Mouse (Mus musculus): ENCODE results near the gene Fhl5. TPM values are rescaled to one million over a fixed set of nuclear protein-coding genes. Genes with fewer than 3 reads are reported as not detected.
A peak's percentile ranks its signal among the peaks of the same experiment; 100 is the strongest.
"Not testable (repeated sequence)": the region's sequence is repeated elsewhere in the genome, so short reads cannot be mapped to it uniquely, and the experiment has no call there.

Fhl5 gene
- total RNA-seq (2021), result under 1 TPM; 0.30 to 0.57 TPM
- long read RNA-seq, result 0 reads

DNA sequence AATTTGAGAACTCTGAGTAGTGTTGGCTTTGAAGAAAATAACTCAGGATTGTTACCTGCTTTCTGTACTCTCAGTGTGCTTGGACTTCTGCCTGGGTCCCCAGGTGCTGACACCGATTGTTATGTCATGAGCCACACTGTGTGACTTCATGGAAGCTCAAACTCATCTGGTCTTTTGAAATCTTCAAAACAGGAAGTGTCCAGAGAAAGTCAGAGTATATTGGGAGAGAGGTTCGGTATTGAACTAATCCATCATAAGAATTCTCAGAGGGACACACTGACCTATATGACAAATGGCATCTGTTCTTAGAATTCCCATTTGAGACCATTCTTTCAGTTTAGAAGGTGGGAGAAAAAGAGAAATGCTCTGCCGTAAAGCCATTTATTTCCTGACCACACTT lies at the start of gene Fhl5:
TSS of gene Fhl5 (minus strand) at position 101 of the 400 bp plus-strand sequence.
- DNase-seq (ENCODE audit: low spot score in 2 of 2), result no peak

DNA sequence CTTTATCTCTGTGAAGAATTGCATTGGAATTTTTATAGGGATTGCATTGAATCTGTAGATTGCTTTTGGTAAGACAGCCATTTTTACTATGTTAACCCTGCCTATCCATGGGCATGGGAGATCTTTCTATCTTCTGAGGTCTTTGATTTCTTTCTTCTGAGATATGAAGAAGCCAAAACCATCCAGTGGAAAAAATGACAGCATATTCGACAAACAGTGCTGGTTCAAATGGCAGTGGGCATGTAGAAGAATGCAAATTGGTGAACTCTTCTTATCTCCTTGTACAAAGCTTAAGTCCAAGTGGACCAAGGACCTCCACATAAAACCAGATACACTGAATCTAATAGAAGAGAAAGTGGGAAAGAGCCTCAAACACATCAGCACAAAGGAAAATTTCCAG lies 42.3 kb upstream of the Fhl5 start:
- DNase-seq (ENCODE audit: low spot score in 2 of 2), result not testable (repeated sequence)

DNA sequence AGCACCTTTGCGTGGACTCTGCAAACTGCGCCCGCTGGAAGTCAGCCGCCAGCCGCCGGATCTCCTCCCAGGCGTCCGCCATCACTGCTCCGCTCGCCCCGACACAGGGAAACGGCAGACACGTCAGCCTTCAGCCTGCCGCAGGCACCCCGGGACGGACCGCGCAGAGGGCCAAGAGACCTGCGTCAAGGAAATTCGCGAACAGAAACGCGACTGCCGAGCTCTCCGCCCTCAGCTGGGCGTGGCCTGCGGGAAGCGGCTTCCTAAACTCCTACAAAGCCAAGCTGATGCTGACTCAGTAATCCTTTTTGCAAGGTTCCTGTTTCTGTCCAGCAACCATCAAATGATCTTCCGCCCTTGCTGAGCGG lies 39.0 kb upstream of the Fhl5 start, which contains the start of gene Ufl1:
TSS of gene Ufl1 (minus strand) at position 151 of the 368 bp plus-strand sequence.
- peak; percentile 96 to 98 for DNase-seq (ENCODE audit: low spot score in 2 of 2)

DNA sequence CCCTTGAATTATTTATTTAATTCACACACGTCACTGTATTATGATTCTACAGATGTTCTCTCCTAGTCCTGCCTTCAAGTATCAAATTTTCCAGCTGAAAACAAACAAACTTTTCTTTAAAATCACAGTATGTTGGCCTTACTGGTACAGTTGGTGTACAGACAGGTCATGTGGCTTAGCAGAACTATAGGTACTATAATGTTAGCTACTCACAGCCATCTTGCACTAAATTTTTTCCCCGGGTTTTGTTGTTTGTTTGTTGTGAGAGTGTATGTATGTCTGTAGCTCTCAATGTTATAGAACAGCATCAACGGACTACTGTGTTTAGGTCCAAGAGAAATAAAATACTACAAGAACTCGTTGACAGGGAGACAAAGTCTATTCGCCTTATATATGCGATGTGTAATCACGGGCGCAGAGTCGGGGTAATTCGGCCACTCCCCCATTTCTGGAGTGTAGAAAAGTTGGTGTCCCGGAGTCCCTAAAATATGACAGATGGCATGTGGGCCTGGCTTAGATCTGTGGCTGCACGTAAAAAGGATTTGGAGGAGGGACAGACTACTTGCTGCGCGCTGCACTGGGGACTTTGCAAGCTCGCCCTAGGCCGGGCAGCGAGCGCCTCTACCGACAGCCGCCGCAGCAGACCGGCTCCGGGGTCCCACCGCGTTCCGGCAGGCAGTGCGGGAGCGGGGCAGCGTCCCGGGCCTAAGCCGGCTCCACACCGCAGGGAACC lies 38.4 kb upstream of the Fhl5 start:
- DNase-seq (ENCODE audit: low spot score in 2 of 2), result no peak

DNA sequence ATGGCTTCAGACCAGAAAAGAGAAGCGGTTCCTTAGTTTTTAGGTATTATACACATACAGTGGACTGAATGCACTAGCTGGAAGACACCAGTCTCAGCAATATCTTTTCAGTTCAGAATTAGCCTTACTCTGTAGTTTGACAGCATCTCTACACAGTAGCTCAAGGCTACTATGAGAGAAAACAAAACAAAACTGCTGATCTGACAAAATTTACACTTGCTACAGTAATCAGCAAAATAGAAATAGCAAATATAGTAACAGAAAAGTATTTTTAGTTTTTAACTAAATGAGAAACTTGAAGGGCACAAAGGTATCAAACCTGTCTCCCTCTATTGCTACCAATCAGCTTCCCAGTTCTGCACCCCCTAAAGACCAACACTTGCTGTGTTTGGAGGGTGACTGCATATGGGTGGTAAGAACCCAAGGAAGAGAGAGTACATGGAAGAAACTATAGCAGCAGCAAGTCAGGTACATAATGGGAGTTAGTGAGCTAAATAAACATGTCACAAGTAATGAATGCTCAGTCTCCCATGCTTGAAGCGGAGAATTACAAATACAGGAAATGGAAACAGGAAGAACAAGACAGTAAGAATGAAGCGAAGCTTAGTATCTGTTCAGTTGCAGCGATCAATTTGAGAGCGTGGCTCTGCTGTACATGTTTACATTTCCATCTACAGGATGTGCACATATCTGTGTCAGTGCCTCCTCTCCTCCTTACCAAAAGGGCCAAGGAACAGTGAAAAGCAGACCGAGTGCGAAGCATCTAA lies 30.4 kb upstream of the Fhl5 start:
- no peak for DNase-seq (ENCODE audit: low spot score in 2 of 2)

DNA sequence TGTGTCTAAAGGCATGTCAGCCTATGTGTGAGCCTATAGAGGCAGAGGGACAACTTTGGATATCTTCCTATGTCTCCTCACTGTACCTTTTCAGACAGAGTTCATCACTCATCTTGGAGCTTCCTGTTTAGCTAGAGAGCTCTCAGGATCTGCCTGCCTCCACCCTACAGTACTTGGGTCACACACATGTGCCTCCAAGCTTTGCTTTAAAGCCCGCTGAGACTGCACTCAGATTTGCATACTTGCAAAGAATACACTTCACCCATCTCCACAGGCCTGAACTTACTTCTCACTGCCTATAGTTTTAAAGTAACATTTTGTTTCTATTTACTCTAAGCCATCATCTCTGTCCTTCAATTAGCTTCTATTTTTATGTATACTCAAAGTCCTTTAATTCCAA lies 29.2 kb upstream of the Fhl5 start:
- no peak for DNase-seq (ENCODE audit: low spot score in 2 of 2)

DNA sequence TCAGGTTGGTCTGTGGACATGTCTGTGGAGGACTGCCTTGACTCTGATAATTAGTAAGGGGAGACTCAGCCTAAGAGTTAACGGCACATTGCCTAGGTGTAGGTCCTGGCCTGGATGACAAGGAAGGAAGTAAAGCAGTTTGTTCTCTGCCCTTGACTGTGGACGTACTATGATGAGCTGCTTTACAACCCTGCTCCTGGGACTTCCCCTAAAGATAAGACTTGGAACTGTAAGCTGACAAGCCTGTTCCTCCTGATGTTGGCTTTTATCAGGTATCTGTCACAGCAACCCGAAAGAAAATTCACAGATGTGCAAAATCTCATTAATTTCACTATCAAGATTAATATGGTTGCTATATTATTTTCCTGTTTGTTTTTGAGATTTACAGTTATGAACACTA lies 24.5 kb upstream of the Fhl5 start:
- no peak for DNase-seq (ENCODE audit: low spot score in 2 of 2)

DNA sequence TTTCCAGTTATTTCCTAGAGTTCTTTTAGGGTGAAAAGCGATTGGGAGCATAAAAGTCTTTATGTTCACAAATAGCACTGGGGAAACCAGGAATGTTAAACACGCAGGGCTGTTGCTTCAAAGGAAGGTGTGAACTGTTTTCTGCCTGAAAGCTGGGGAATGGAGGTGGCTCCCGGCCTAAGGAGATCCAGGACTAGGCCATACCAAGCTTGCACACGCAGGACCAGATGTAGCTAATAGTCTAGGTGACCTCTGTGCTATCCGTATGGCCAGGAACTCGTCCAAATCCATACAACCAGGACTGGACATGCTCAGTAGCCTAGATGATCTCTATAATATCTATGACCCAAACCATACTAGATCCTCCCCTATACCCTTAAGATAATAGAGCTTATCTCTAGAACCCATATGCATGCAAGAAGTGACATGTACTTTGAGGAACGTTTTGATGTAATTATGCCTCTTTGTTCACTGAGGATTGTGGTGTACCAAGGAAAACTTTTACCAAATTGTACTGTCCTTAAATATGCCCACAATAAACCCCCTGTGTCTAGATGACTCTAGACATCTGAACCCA lies 15.2 kb upstream of the Fhl5 start:
- no peak for DNase-seq (ENCODE audit: low spot score in 2 of 2)

DNA sequence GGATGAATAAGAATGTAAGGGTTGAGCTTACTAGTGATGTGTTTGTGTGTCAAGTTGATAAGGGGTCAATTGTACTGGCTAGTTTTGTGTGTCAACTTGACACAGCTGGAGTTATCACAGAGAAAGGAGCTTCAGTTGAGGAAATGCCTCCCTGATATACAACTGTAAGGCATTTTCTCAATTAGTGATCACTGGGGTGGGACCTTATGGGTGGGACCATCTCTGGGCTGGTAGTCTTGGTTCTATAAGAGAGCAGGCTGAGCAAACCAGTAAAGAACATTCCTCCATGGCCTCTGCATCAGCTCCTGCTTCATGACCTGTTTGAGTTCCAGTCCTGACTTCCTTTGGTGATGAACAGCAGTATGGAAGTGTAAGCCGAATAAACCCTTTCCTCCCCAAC lies 7.0 kb downstream of the Fhl5 start:
- not testable (repeated sequence) for DNase-seq (ENCODE audit: low spot score in 2 of 2)

DNA sequence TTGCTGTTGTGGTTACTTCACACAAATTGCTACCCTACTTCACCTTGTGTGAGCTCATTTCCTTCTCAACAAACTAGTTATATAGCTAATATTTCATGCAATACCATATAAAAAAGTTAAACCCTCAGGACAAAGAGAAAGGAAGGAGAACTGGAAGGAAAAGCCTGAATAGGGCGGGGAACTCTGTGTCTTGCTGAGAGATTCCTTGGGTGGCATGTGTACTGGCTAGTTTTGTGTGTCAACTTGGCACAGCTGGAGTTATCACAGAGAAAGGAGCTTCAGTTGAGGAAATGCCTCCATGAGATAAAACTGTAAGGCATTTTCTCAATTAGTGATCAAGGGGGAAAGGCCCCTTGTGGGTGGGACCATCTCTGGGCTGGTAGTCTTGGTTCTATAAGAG lies 8.9 kb downstream of the Fhl5 start:
- DNase-seq (ENCODE audit: low spot score in 2 of 2), result not testable (repeated sequence)

DNA sequence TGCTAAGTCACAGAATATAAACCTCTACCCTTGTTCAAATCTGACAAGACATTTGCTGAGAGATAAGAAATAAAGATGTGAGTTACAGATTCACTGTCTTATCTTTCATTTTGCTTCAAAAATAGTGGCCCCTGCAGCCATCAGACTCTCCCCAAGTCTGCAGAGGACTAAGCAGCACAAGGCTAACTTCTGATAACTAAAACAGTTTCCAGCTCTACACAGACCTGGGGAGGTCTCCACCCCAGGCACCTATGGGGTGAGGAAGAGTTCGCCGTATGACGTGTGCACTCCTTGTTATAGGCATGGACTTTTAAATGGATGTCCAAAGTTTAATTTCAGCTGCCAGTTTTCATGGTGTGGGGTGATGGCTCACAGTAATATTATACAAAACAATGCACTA lies 10.1 kb downstream of the Fhl5 start:
- no peak for DNase-seq (ENCODE audit: low spot score in 2 of 2)

DNA sequence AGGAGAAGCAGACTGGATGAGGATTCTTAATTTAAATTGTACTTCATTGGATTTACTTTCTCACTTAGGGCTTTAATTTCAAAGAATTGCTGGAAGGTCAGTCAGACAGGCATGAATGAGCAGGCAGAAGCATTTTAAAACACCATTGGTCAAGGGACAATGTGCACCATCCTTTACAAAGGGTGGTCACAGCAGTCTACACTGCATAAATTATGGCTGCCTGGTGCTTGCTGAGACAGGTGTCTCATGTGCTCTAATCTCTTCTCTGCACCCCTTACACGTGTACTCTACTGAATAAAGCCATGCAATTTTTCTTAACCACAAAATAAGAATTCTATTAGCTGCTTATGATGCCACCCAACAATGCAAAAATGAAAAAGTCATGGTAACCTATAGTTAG lies 15.1 kb downstream of the Fhl5 start:
- DNase-seq (ENCODE audit: low spot score in 2 of 2), result no peak

DNA sequence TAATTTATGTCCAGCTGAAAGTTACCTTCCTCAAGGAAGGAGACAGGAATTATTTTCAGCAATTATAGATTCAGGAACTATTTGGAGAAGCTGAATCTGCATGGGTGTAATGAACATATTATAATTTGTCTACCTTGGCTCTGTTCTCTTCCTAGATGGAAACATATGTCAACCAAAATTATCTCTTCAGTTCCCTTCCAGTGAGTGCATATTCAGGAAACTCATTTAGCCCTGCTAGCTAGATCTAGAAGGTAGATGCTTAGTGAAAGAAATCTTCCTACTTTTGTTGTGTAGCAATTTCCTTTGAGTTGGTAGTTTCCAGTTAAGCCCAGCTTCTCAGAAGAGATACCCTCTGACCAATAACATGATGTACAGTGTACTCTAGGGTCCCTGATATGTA lies 20.7 kb downstream of the Fhl5 start:
- DNase-seq (ENCODE audit: low spot score in 2 of 2), result no peak

DNA sequence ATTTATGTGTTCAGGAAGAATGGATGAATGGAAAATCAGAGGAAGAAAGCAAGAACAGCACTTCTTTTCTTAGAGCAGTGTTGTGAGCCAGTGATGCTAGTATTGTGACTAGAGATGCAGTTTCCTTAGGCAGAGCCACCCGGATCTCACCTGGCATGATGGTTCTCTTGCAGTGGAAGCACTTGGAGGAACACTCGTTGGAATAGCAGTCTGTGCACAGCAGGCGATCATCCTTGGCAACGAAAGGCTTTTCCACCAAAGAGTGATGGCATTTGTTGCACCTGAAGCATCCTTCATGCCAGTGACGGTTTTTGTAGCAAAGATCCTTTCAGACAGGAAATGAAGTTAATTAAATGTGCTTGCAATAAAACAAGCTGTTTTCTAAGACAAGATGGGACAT lies 29.2 kb downstream of the Fhl5 start:
- DNase-seq (ENCODE audit: low spot score in 2 of 2), result no peak

DNA sequence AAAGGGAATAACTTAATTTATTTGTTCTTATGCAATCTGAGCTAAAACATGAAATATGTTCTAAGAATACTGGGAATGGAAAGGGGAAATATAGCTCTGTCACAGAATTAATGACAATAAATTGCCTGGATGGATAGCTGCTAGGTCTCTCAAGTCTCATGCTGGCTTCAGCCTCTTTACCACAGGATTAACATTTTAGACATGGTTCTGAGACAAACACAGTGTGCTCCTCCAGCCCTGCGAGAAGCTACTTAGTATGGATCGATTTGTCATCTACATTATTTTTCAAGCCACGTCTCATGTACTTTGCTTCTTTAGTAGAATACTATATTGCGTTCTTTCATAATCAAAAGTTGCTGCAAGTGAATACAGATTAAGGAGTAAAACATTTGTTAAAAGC lies 36.5 kb downstream of the Fhl5 start:
- no peak for DNase-seq (ENCODE audit: low spot score in 2 of 2)

DNA sequence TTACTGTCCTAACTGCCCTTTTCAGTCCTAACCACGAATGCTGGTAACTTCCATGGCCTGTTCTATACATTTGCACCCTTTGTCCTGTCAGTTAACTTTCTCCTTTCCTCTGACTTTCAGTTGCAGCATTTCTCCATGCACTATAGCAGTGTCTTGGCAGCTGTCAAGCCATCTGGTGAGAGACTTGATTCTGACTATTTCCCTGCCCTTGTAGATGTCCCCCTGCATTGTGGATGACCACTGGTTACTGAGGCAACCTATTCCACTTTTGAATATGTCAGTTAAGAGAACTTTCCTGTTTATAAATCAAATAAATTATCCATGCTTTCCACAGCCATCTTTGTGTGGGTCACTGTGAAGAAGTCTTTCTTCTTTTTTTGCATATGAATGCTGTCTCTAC lies 45.4 kb downstream of the Fhl5 start:
- DNase-seq (ENCODE audit: low spot score in 2 of 2), result no peak

DNA sequence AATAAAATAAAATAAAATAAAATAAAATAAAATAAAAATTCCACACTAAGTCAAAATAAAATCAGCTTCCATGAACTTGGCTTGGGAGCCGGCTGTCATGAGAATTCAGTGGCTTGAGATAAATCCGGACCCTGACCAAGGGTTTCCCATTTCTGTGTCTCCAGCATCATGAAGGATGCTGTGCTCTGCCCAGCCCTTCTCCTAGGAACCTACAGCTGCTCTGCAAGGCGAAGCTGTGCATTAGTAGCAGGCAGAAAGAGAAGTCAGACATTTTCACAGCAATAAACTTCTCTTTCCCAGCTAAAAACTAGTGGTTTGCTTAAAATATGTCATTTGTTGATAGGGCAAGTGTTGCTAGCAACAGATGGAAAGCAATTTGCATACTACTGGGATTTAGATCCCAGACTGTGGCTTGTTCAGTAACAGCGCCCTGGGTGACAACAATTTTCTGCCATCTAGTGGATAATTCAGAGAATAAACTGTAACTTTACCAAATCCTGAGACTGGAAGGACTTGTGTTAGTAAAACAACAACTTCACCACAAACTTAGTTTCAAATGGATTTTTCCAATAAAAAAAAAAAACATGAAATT lies 63.0 kb downstream of the Fhl5 start:
- DNase-seq (ENCODE audit: low spot score in 2 of 2), result peak; percentile 16 to 70

Other genes starting within 250 kb of the Fhl5 start
- 10 to 100 TPM; 27.1 to 32.5 TPM for gene Ufl1, start 38.9 kb upstream of the Fhl5 start, total RNA-seq (2021)